Mouse (Mus musculus): ENCODE measurements at regions not wholly inside any gene's neighbourhood (a gene's known extent, or its start where the extent isn't known, plus 50 kb on each side); places are given as distances from the start of the nearest gene placed in this dataset.

DNA sequence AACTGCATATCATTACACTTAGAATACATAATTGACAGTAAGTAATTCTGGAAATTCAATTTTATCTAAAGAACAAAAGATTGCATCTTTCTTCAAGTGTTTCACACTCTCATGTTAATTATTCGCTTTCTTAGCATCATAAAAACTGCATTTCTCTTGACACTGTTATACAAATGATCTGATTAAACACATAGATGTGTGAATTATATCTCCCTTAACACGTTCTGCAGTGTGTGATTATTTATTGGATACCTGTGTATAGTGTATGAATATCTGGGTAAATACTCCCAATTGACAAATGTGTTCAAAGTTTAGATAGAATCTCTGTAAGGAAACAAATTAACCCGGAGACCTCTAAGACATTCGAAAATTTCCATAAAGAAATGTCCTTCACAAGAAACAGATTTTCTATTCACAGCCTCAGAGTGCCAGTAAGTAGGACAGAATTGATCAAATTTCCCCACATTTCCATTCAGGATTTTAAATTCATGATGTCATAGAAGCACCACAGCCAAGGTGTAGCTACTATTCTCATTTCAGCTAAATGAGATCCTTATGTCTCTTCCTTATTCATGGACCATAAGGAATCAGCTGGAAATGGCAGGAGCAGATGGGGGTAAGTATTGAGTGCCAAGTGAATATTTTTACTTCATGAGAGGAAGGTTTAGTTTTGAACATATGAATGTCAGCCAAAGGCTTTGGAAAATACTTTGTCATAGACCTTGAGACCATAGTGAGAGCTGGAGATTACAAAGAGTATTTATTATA lies 2231.6 kb downstream of the Pcdh9 start:
- peak in 1 of 2 experiments; percentile 3 for DNase-seq (ENCODE audit: low spot score in 2 of 2)

GRCm38 (mm10) chr14:91656011-91656410 lies 2234.5 kb downstream of the Pcdh9 start:
- DNase-seq (ENCODE audit: low spot score in 2 of 2), result no peak

DNA sequence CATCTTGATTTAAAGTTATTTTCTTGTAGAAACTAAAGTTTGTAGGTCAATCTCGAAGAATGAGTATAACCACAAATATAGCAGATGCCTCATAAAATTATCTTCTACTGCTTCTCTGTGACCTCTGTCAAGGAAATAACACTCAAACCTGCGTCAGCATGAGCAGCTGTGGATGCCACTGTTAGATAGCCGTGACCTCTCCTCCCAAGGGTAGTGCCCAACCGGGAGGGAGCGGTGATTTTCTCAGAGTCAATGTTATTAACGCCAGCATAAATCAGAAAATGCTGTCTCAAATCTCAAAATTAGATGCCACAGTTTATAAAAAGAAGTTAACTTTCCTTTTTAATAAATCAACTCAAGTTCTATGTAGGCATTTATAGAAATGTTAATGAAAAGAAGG lies 2259.5 kb downstream of the Pcdh9 start:
- no peak for DNase-seq (ENCODE audit: low spot score in 2 of 2)

- no peak for DNase-seq (ENCODE audit: low spot score in 2 of 2)
Measured at GRCm38 (mm10) chr14:91614391-91614790, 2276.1 kb downstream of the Pcdh9 start.

DNA sequence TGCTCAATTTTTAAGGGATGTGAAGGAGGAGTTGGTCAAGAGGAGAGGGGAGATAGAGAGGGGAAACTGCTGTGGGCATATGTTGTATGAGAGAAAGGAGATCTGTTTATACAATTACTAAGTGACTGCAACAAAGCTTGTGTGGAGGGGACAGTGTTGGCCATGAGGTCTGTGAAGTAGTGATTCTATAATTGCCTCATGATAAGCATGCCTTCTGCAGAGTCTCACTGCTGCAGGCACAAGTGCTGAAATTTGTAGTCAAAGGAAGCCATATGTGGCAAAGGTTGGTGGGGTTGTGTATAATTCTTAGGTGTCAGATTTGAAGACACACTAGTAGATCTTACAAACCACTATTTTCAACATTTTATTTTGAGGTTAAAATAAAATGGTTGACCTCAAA lies 2285.9 kb downstream of the Pcdh9 start:
- DNase-seq (ENCODE audit: low spot score in 2 of 2), result no peak

- no peak for DNase-seq (ENCODE audit: low spot score in 2 of 2)
Measured at GRCm38 (mm10) chr14:91582462-91582861, 2308.0 kb downstream of the Pcdh9 start.

DNA sequence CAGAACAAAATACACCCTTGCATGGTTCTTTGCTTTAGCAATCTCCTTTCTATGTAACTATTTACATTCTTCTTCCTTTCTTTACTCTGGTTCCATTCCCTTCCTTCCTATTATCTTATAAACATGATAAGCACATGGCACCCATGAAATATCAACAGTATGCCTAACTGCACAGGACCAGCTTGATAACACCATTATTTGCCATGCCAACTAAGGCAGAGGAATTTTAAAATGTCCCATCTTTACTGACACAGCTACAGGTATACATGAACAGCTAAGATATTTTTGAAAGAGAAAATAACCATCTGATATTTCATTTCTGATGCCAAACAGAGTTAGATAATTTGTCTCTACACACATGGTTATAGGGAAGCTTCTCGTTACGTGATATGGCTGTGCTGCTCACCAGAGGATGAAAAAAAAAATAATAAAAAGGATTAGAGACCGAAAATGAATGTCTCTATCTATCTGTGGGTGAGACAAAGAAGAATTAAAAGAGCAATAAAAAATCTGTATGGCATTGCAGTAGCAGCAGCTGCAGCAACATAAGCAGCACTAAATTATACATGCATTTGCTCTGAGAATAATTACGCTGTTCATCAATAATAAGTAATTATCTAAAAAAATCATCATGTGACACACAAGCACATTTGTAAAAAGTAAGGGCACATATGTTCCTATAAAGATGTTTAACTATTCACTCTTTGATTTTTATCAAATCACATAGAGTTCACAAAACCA lies 2308.6 kb downstream of the Pcdh9 start:
- DNase-seq (ENCODE audit: low spot score in 2 of 2), result no peak

DNA sequence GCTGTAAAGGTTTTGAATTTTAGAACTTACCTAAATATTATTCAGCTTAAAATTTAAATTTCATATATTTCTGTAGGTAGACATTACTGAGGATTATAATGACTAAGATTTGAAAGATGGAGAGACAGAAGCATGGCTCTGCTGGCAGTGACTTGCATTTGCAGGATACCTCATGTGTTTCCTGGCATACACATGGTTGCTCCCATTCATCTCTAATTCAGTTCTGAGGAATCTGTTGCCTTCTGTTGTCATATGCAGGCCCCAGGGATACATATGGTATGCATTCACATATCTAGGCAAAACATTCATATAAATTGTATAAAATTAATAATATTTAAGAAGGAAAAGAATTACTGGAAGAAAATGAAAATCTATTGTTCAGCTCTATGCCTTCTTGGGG lies 2321.4 kb downstream of the Pcdh9 start:
- no peak for DNase-seq (ENCODE audit: low spot score in 2 of 2)

DNA sequence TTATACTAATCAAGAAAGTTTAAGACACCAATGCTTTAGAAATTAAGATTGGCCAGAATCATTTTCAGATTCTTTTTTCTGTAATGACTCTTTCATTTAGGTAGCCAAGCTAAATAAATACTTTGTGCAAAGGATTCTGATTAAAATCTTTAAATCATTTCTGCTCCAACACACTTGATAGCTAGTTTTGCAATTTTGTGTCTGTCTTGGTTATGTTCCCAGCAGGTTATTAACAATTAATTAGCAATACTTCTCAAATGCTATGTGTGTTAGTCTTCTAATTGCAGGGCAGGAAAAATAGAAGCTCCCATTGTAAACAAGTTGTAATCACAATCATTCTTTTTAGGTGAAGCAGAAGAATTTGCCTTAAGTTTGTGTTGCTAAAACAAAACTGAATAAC lies 2351.3 kb downstream of the Pcdh9 start:
- no peak for DNase-seq (ENCODE audit: low spot score in 2 of 2)

GRCm38 (mm10) chr14:91534931-91535330 lies 2355.5 kb downstream of the Pcdh9 start:
- DNase-seq (ENCODE audit: low spot score in 2 of 2), result no peak

DNA sequence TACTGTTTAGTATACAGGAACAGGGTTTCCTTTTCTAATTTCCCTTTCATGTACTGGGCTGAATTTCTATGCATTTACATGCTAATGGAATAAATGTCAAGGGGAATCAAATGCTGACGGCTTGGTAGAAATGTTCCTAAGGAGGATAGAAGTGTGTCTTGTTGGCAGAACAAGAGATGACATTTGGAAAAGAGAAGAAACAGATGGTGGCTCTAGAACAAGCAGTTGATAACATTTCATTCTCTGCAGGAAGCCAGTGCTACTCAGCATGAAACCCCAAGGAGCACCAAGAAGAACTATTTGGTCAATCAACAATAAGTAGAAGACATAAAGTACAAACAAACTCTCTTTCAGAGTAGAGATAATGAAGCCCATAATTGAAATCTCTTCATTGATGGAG lies 2392.0 kb downstream of the Pcdh9 start:
- no peak for DNase-seq (ENCODE audit: low spot score in 2 of 2)

- DNase-seq (ENCODE audit: low spot score in 2 of 2), result no peak
Measured at GRCm38 (mm10) chr14:91478358-91478870, 2412.1 kb downstream of the Pcdh9 start.

DNA sequence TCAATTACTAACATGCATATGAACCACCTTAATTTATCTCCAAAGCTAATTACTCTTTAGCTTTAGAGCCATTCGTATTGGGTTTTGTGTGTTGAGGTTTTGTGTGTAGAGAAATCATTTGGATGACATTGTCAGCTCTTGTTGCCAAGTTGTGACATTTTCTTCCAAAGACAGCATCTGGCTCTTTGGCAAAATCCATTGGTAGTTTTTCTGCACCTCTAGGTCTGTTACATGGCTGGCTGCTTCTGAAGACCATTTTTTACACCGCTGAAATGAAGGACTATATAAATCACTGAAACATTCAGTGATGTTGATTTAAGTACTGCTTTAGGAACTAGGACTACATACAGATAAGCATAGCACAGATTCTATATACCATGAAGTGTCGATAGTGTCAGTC lies 2426.6 kb downstream of the Pcdh9 start:
- peak; percentile 15 to 17 for DNase-seq (ENCODE audit: low spot score in 2 of 2)

DNA sequence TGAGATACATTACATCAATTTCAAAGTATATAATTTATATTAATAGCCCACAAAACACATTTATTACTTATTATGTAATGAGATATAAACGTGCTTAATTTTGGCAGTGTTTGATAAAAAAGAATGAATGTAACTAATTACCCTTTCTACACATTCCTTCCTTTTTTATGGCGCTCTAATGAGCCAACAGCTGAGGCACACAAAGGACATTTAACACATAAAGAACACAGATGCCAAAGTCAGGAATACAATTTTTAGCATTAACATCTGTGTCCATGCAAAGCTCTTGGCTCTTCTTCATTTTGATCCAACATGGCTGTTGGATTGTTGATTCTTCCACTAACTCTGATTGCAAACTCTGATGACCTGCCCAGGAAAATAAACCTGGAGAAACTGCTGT lies 2427.8 kb downstream of the Pcdh9 start:
- no peak for DNase-seq (ENCODE audit: low spot score in 2 of 2)

- no peak for DNase-seq (ENCODE audit: low spot score in 2 of 2)
Measured at GRCm38 (mm10) chr14:91458756-91459155, 2431.7 kb downstream of the Pcdh9 start.
